Mouse (Mus musculus) liver, embryonic 14.5 days (tissue): ENCODE results near the gene Zfp92.

Experiments
- CTCF ChIP-seq: IDR thresholded peaks from 2 replicates; pipeline ENCODE4 v1.5.1; 2016; ENCODE audit warnings: antibody characterized with exemption, low read depth, control low read depth
- EP300 ChIP-seq: IDR thresholded peaks from 2 replicates; pipeline ENCODE4 v1.6.1; 2016; ENCODE audit warnings: antibody characterized with exemption, low read depth

- TF ChIP-seq CTCF: no peak
- no peak for TF ChIP-seq EP300
Measured at GRCm38 (mm10) chrX:73400951-73401350, 9.9 kb upstream of the Zfp92 start.
